Comparison of ENCODE assay signal across 10 mouse cellular contexts in the genomic region with DNA sequence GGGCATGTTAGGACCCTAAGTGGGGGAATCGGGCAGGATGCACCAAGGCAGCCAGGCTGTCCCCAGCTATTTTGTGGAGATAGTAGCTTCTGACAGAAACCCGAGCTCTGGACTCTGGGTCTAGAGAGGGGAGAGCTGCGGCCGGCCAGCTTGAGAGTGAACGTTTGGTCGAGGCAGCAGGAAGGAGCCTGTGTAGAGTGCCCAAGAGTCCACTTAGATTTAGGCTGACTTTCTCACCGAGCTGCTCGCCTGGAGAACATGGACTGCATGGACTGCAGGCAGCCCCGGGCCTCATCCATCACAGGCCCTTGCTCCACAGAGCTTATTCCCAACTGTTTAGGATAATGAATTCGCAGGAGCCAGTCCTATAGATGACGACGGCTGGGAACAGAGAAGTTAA. TPM values are rescaled to one million over a fixed set of nuclear protein-coding genes. Genes with fewer than 3 reads are reported as not detected.
DNase-seq lines count a peak whose midpoint lies in the region; ATAC-seq and TF ChIP-seq lines count a peak whose summit lies in the region.
"Had no signal": no experiment of that assay in that cellular context is flagged by ENCODE, and none has a peak within 500 bp of the region (broad histone marks: within the 10 kb centered on the region; RNA-seq: fewer than 3 reads in every experiment).

No protein-coding gene starts in this region.

- no peaks in the 10 kb centered on the region for H3K9me3 ChIP-seq in heart, embryonic 10.5 days
- no peaks in the 10 kb centered on the region for H3K9me3 ChIP-seq in stomach, embryonic 14.5 days (ENCODE audit: control insufficient read depth, low read depth, low read length)
- H3K9me3 ChIP-seq in stomach, postnatal 0 days (ENCODE audit: control insufficient read depth, low read length), result no peaks in the 10 kb centered on the region
- H3K9me3 ChIP-seq in limb, embryonic 12.5 days, result no peaks in the 10 kb centered on the region

- H3K4me1 ChIP-seq in heart, embryonic 10.5 days, result peaks cover 100% of the 10 kb centered on the region
- peaks cover 48% of the 10 kb centered on the region for H3K4me1 ChIP-seq in stomach, embryonic 14.5 days (ENCODE audit: control insufficient read depth, insufficient read depth, low read length)
- 0 out of 2 replicates have a peak, but pooled peaks cover 5% of the 10 kb centered on the region for H3K4me1 ChIP-seq in stomach, postnatal 0 days (replicated peaks; ENCODE audit: control insufficient read depth, insufficient read depth)
- peaks cover 85% of the 10 kb centered on the region for H3K4me1 ChIP-seq in limb, embryonic 12.5 days (replicated peaks)

- H3K9ac ChIP-seq in stomach, embryonic 14.5 days (replicated peaks; ENCODE audit: low read depth, low read length), result no peak overlapping the region
- H3K9ac ChIP-seq in stomach, postnatal 0 days (ENCODE audit: low read length), result no peak overlapping the region
- H3K9ac ChIP-seq in limb, embryonic 12.5 days (replicated peaks), result peak overlapping the region; percentile 47; the same call in 1 of the 2 replicates

- no peak for TF ChIP-seq EP300 in stomach, postnatal 0 days (optimal IDR thresholded peaks at IDR 0.05)

- H3K27me3 ChIP-seq in heart, embryonic 10.5 days (ENCODE audit: insufficient read depth, poor library complexity, severe bottlenecking), result no peaks in the 10 kb centered on the region
- H3K27me3 ChIP-seq in stomach, embryonic 14.5 days (ENCODE audit: control insufficient read depth, insufficient read depth, low read length), result no peaks in the 10 kb centered on the region
- H3K27me3 ChIP-seq in stomach, postnatal 0 days (ENCODE audit: control insufficient read depth, insufficient read depth, low read length), result no peaks in the 10 kb centered on the region
- no peaks in the 10 kb centered on the region for H3K27me3 ChIP-seq in limb, embryonic 12.5 days

- WGBS in heart, embryonic 10.5 days, result 26% methylated on average over 12 of the region's 12 CpGs
- WGBS in stomach, embryonic 14.5 days, result 23% methylated on average over 12 of the region's 12 CpGs
- WGBS in stomach, postnatal 0 days, result 52% methylated on average over 12 of the region's 12 CpGs
- 9% methylated on average over 12 of the region's 12 CpGs for WGBS in limb, embryonic 12.5 days

- H3K4me2 ChIP-seq in stomach, embryonic 14.5 days (replicated peaks; ENCODE audit: low read depth, low read length), result no peak overlapping the region
- no peak overlapping the region for H3K4me2 ChIP-seq in stomach, postnatal 0 days (replicated peaks; ENCODE audit: low read depth)
- peak overlapping the region; percentile 56 for H3K4me2 ChIP-seq in limb, embryonic 12.5 days

- peak overlapping the region; percentile 87 for H3K27ac ChIP-seq in heart, embryonic 10.5 days
- H3K27ac ChIP-seq in stomach, embryonic 14.5 days (ENCODE audit: low read length), result peak overlapping the region; percentile 55; the same call in 1 of the 2 replicates
- H3K27ac ChIP-seq in stomach, postnatal 0 days (replicated peaks), result no peak overlapping the region
- H3K27ac ChIP-seq in limb, embryonic 12.5 days, result peak overlapping the region; percentile 82; the same call in 1 of the 2 replicates

- peaks cover 22% of the 10 kb centered on the region for H3K36me3 ChIP-seq in heart, embryonic 10.5 days
- peaks cover 5% of the 10 kb centered on the region; the same call in 1 of the 2 replicates for H3K36me3 ChIP-seq in stomach, embryonic 14.5 days (ENCODE audit: control insufficient read depth, insufficient read depth, low read length)
- no peaks in the 10 kb centered on the region; the same call in 1 of the 2 replicates for H3K36me3 ChIP-seq in stomach, postnatal 0 days (ENCODE audit: control insufficient read depth, insufficient read depth, low read length)
- H3K36me3 ChIP-seq in limb, embryonic 12.5 days, result peaks cover 18% of the 10 kb centered on the region

- DNase-seq in heart, embryonic 10.5 days (ENCODE audit: low spot score), result no peak
- no peak for DNase-seq in heart, adult 8-10 months (ENCODE audit: low spot score)
- DNase-seq in stomach, postnatal 0 days (ENCODE audit: low spot score), result no peak
- no peak for DNase-seq in adrenal gland, postnatal 36 days
- no peak for DNase-seq in kidney, postnatal 10 days
- DNase-seq: B cell, adult 2 months; lung, postnatal 10 days had no signal

- peak overlapping the region; percentile 39; the same call in 1 of the 2 replicates for H3K4me3 ChIP-seq in heart, embryonic 10.5 days
- no peak overlapping the region for H3K4me3 ChIP-seq in stomach, embryonic 14.5 days (ENCODE audit: low read depth, low read length)
- no peak overlapping the region for H3K4me3 ChIP-seq in stomach, postnatal 0 days (ENCODE audit: low read depth, low read length)
- no peak overlapping the region for H3K4me3 ChIP-seq in limb, embryonic 12.5 days (replicated peaks)

- ATAC-seq in stomach, embryonic 14.5 days (ENCODE audit: insufficient number of reproducible peaks, insufficient read depth, low FRiP score, low read depth), result no peak
- ATAC-seq in stomach, postnatal 0 days (ENCODE audit: low FRiP score, low TSS enrichment), result no peak
- no peak for ATAC-seq in limb, embryonic 12.5 days (ENCODE audit: insufficient number of reproducible peaks, insufficient read depth, low FRiP score, low TSS enrichment, low read depth)
- no peak for ATAC-seq in megakaryocyte, adult 5-6 weeks (ENCODE audit: poor library complexity, severe bottlenecking)

- no peak for TF ChIP-seq CTCF in stomach, postnatal 0 days (IDR thresholded peaks at IDR 0.05; ENCODE audit: low read depth)

RNA-seq across cellular contexts. Expression of gene Gins2, which starts 38.7 kb away (rescaled TPM):
- 106 and 125 TPM in 2 replicates for polyA plus RNA-seq in heart, embryonic 10.5 days (2016; fragmentation: Nextera tagmentation; extraction: Ambion mirVana)
- total RNA-seq in heart, adult 8-10 months (2022), result 1 to 10 TPM in 3 of 4 experiments, under 1 TPM in 1; 0.98 to 1.7 (median 1.7) TPM
- 112 and 118 TPM in 2 replicates for polyA plus RNA-seq in stomach, embryonic 14.5 days (2014; fragmentation: Nextera tagmentation; extraction: Ambion mirVana)
- 31.0 and 35.5 TPM in 2 replicates for polyA plus RNA-seq in stomach, postnatal 0 days (2015; fragmentation: Nextera tagmentation; extraction: Ambion mirVana)
- polyA plus RNA-seq in limb, embryonic 12.5 days (2016; fragmentation: Nextera tagmentation; extraction: Ambion mirVana), result 111 and 113 TPM in 2 replicates
- total RNA-seq in megakaryocyte, adult 5-6 weeks (2015), result 28.3 and 31.8 TPM in 2 replicates
- 23.2 and 28.9 TPM in 2 replicates for total RNA-seq in megakaryocyte, adult 5-6 weeks (2017)
- total RNA-seq in adrenal gland, postnatal 36 days (2021), result 10 to 100 TPM in 1 of 2 experiments, 1 to 10 TPM in 1; 6.3 to 11.0 TPM
